Mouse (Mus musculus) ES-E14 (cell line): ENCODE measurements around the gene Flnc.

Experiments used
- CHD2 ChIP-seq: IDR thresholded peaks from 2 replicates; pipeline ENCODE4 v1.6.1; 2014; ENCODE audit warnings: mild to moderate bottlenecking, low read depth, low read length, inconsistent platforms
- MAFK ChIP-seq: IDR thresholded peaks from 2 replicates; pipeline ENCODE4 v1.6.1; 2014; ENCODE audit warnings: mild to moderate bottlenecking, low read depth, low read length, inconsistent platforms; ENCODE audit not compliant: insufficient read depth
- ZC3H11A ChIP-seq: IDR thresholded peaks from 2 replicates; pipeline ENCODE4 v1.6.1; 2012; ENCODE audit warnings: low read depth, mild to moderate bottlenecking, inconsistent platforms, low read length, borderline replicate concordance
- ZNF384 ChIP-seq: IDR thresholded peaks from 2 replicates; pipeline ENCODE4 v1.6.1; 2012; ENCODE audit warnings: low read depth, low read length, inconsistent platforms

GRCm38 (mm10) chr6:29431473-29431872 lies 1.6 kb upstream of the Flnc start:
- TF ChIP-seq ZC3H11A (no peak), MAFK (no peak), ZNF384 (no peak), CHD2 (no peak)
